24 mouse cellular contexts compared by ENCODE assay signal in genomic region chr13:119679721-119680120, GRCm38 (mm10). TPM values are rescaled to one million over a fixed set of nuclear protein-coding genes. Genes with fewer than 3 reads are reported as not detected.
A peak's percentile ranks its signal among the peaks of the same experiment; 100 is the strongest.
DNase-seq lines count a peak whose midpoint lies in the region; ATAC-seq and TF ChIP-seq lines count a peak whose summit lies in the region.
"Had no signal": no experiment of that assay in that cellular context is flagged by ENCODE, and none has a peak within 500 bp of the region (broad histone marks: within the 10 kb centered on the region; RNA-seq: fewer than 3 reads in every experiment).

No protein-coding gene starts in this region.

- H3K4me3 ChIP-seq in kidney, embryonic 14.5 days (ENCODE audit: low read length) = no peak overlapping the region
- no peak overlapping the region for H3K4me3 ChIP-seq in stomach, postnatal 0 days (ENCODE audit: low read depth, low read length)
- H3K4me3 ChIP-seq: gastrocnemius, adult 2 months; heart, embryonic 13.5 days; hindbrain, embryonic 12.5 days; hindbrain, embryonic 15.5 days had no signal

- H3K27ac ChIP-seq in kidney, embryonic 14.5 days (ENCODE audit: low read depth, low read length) = no peak overlapping the region
- H3K27ac ChIP-seq in stomach, postnatal 0 days (replicated peaks) = no peak overlapping the region
- H3K27ac ChIP-seq: gastrocnemius, adult 2 months; heart, embryonic 13.5 days; hindbrain, embryonic 12.5 days; hindbrain, embryonic 15.5 days had no signal

- ATAC-seq in kidney, embryonic 14.5 days (ENCODE audit: low FRiP score, low TSS enrichment) = no peak
- no peak for ATAC-seq in stomach, postnatal 0 days (ENCODE audit: low FRiP score, low TSS enrichment)
- ATAC-seq: forebrain, embryonic 14.5 days; forebrain, postnatal 0 days; Patski had no signal

- no peaks in the 10 kb centered on the region for H3K36me3 ChIP-seq in kidney, embryonic 14.5 days (ENCODE audit: control insufficient read depth, insufficient read depth, low read length)
- H3K36me3 ChIP-seq in stomach, postnatal 0 days (ENCODE audit: control insufficient read depth, insufficient read depth, low read length) = no peaks in the 10 kb centered on the region
- H3K36me3 ChIP-seq: heart, embryonic 13.5 days; hindbrain, embryonic 12.5 days; hindbrain, embryonic 15.5 days had no signal

- WGBS in kidney, embryonic 14.5 days = 21% methylated on average over 2 of the region's 2 CpGs
- 64% methylated on average over 2 of the region's 2 CpGs for WGBS in stomach, postnatal 0 days

- H3K27me3 ChIP-seq in kidney, embryonic 14.5 days (ENCODE audit: control insufficient read depth, insufficient read depth, low read length) = no peaks in the 10 kb centered on the region
- H3K27me3 ChIP-seq in stomach, postnatal 0 days (ENCODE audit: control insufficient read depth, insufficient read depth, low read length) = no peaks in the 10 kb centered on the region
- H3K27me3 ChIP-seq: heart, embryonic 13.5 days; hindbrain, embryonic 12.5 days; hindbrain, embryonic 15.5 days; Patski had no signal

- no peaks in the 10 kb centered on the region; the same call in 1 of the 2 replicates for H3K4me1 ChIP-seq in kidney, embryonic 14.5 days (ENCODE audit: control insufficient read depth, insufficient read depth, low read length)
- no peaks in the 10 kb centered on the region for H3K4me1 ChIP-seq in stomach, postnatal 0 days (replicated peaks; ENCODE audit: control insufficient read depth, insufficient read depth)
- H3K4me1 ChIP-seq: heart, embryonic 13.5 days; hindbrain, embryonic 12.5 days; hindbrain, embryonic 15.5 days had no signal

- H3K4me2 ChIP-seq in kidney, embryonic 14.5 days (replicated peaks; ENCODE audit: low read depth, low read length) = no peak overlapping the region
- no peak overlapping the region for H3K4me2 ChIP-seq in stomach, postnatal 0 days (replicated peaks; ENCODE audit: low read depth)
- H3K4me2 ChIP-seq: heart, embryonic 13.5 days; hindbrain, embryonic 12.5 days; hindbrain, embryonic 15.5 days had no signal

- peak; percentile 24 to 46 for DNase-seq in kidney, postnatal 36 days
- DNase-seq in adipocyte (ENCODE audit: low spot score) = peak; percentile 32
- DNase-seq in fat pad, adult 2 months (ENCODE audit: extremely low read depth, low read depth, low spot score) = peak; percentile 97
- peak; percentile 9 for DNase-seq in yolk sac, embryonic 10.5 days (ENCODE audit: low spot score)
- DNase-seq in stomach, postnatal 0 days (ENCODE audit: low spot score) = no peak
- DNase-seq: adrenal gland, postnatal 10 days; adrenal gland, postnatal 36 days; cerebellum, adult 18-20 months; cerebellum, adult 9-10 months; cerebellum, postnatal 14 days; forebrain, postnatal 0 days; gastrocnemius, adult 2 months; gastrocnemius, postnatal 14 days; heart, adult 18-20 months had no signal

- no peak for TF ChIP-seq EP300 in stomach, postnatal 0 days (optimal IDR thresholded peaks at IDR 0.05)

- no peak overlapping the region for H3K9ac ChIP-seq in kidney, embryonic 14.5 days (ENCODE audit: low read depth, low read length)
- H3K9ac ChIP-seq in stomach, postnatal 0 days (ENCODE audit: low read length) = no peak overlapping the region
- H3K9ac ChIP-seq: forebrain, postnatal 0 days; heart, embryonic 13.5 days; hindbrain, embryonic 12.5 days; hindbrain, embryonic 15.5 days had no signal

- no peaks in the 10 kb centered on the region for H3K9me3 ChIP-seq in kidney, embryonic 14.5 days (ENCODE audit: control insufficient read depth, low read length)
- no peaks in the 10 kb centered on the region for H3K9me3 ChIP-seq in stomach, postnatal 0 days (ENCODE audit: control insufficient read depth, low read length)
- H3K9me3 ChIP-seq: heart, embryonic 13.5 days; hindbrain, embryonic 12.5 days; hindbrain, embryonic 15.5 days had no signal

- TF ChIP-seq CTCF in stomach, postnatal 0 days (IDR thresholded peaks at IDR 0.05; ENCODE audit: low read depth) = no peak

RNA-seq across cellular contexts. Expression of gene Hmgcs1, which starts 10.5 kb away (rescaled TPM):
- 85.4 and 161 TPM in 2 replicates for polyA plus RNA-seq in kidney, embryonic 14.5 days (2014; fragmentation: Nextera tagmentation; extraction: Ambion mirVana)
- 131 and 140 TPM in 2 replicates for polyA plus RNA-seq in stomach, postnatal 0 days (2015; fragmentation: Nextera tagmentation; extraction: Ambion mirVana)

RNA-seq across cellular contexts. Expression of gene Ccl28, which starts 56.1 kb away (rescaled TPM):
- polyA plus RNA-seq in kidney, embryonic 14.5 days (2014; fragmentation: Nextera tagmentation; extraction: Ambion mirVana) = 0.13 TPM in 1 of 2 replicates, not detected in the other
- polyA plus RNA-seq in stomach, postnatal 0 days (2015; fragmentation: Nextera tagmentation; extraction: Ambion mirVana) = 0.10 and 0.31 TPM in 2 replicates
- polyA plus RNA-seq: embryonic facial prominence, embryonic 11.5 days; embryonic facial prominence, embryonic 14.5 days; heart, embryonic 13.5 days; heart, embryonic 16.5 days; intestine, embryonic 14.5 days had no signal
